Mouse (Mus musculus): ENCODE results near the gene Dthd1. TPM values are rescaled to one million over a fixed set of nuclear protein-coding genes. Genes with fewer than 3 reads are reported as not detected.

Dthd1 gene
- total and polyA plus RNA-seq, 2 experiments, result not detected

GRCm38 (mm10) chr5:62777804-62778203, 35.8 kb upstream of the Dthd1 start:
- 91% methylated on average over 8 of the region's 8 CpGs for WGBS
- DNase-seq (ENCODE audit: extremely low read depth, low read depth, low spot score), result no peak
- Histone ChIP-seq H3K27ac (replicated peaks; ENCODE audit: insufficient read depth, low read depth, low read length) (no peak overlapping the region), H3K27me3 (ENCODE audit: control insufficient read depth, insufficient read depth, low read length) (no peaks in the 10 kb centered on the region), H3K4me3 (ENCODE audit: insufficient read depth, low read depth, low read length) (no peak overlapping the region), H3K79me2 (ENCODE audit: control insufficient read depth, insufficient read depth, low read length) (no peaks in the 10 kb centered on the region), H3K9ac (ENCODE audit: low read depth, low read length) (no peak overlapping the region), H3K36me3 (ENCODE audit: control insufficient read depth, insufficient read depth, low read length) (no peaks in the 10 kb centered on the region), H3K4me1 (ENCODE audit: control insufficient read depth, insufficient read depth, low read length) (no peaks in the 10 kb centered on the region)
- TF ChIP-seq CTCF (IDR thresholded peaks at IDR 0.05; ENCODE audit: low read depth, low read length), result no peak
- TF ChIP-seq POLR2A (IDR thresholded peaks at IDR 0.05; ENCODE audit: extremely low read depth, insufficient read depth, low read length), result no peak

- H3K4me1 ChIP-seq (ENCODE audit: control insufficient read depth, insufficient read depth, low read length), result no peaks in the 10 kb centered on the region
- H3K9ac ChIP-seq (ENCODE audit: low read depth, low read length), result no peak overlapping the region
- TF ChIP-seq POLR2A (IDR thresholded peaks at IDR 0.05; ENCODE audit: extremely low read depth, insufficient read depth, low read length) (no peak), CTCF (IDR thresholded peaks at IDR 0.05; ENCODE audit: low read depth, low read length) (no peak)
- H3K4me3 ChIP-seq (ENCODE audit: insufficient read depth, low read depth, low read length), result no peak overlapping the region
- 90% methylated on average over 5 of the region's 5 CpGs for WGBS
- H3K79me2 ChIP-seq (ENCODE audit: control insufficient read depth, insufficient read depth, low read length), result no peaks in the 10 kb centered on the region
- H3K27me3 ChIP-seq (ENCODE audit: control insufficient read depth, insufficient read depth, low read length), result no peaks in the 10 kb centered on the region
- DNase-seq (ENCODE audit: extremely low read depth, low read depth, low spot score), result no peak
- H3K27ac ChIP-seq (replicated peaks; ENCODE audit: insufficient read depth, low read depth, low read length), result no peak overlapping the region
- no peaks in the 10 kb centered on the region for H3K36me3 ChIP-seq (ENCODE audit: control insufficient read depth, insufficient read depth, low read length)
Measured at GRCm38 (mm10) chr5:62778682-62779081, 34.9 kb upstream of the Dthd1 start.

GRCm38 (mm10) chr5:62786809-62787208, 26.8 kb upstream of the Dthd1 start:
- Histone ChIP-seq H3K4me3 (ENCODE audit: insufficient read depth, low read depth, low read length) (no peak overlapping the region), H3K79me2 (ENCODE audit: control insufficient read depth, insufficient read depth, low read length) (no peaks in the 10 kb centered on the region), H3K36me3 (ENCODE audit: control insufficient read depth, insufficient read depth, low read length) (no peaks in the 10 kb centered on the region), H3K27me3 (ENCODE audit: control insufficient read depth, insufficient read depth, low read length) (no peaks in the 10 kb centered on the region), H3K9ac (ENCODE audit: low read depth, low read length) (no peak overlapping the region), H3K4me1 (ENCODE audit: control insufficient read depth, insufficient read depth, low read length) (no peaks in the 10 kb centered on the region), H3K27ac (replicated peaks; ENCODE audit: insufficient read depth, low read depth, low read length) (no peak overlapping the region)
- no peak for TF ChIP-seq POLR2A (IDR thresholded peaks at IDR 0.05; ENCODE audit: extremely low read depth, insufficient read depth, low read length)
- TF ChIP-seq CTCF (IDR thresholded peaks at IDR 0.05; ENCODE audit: low read depth, low read length), result no peak
- no peak for DNase-seq (ENCODE audit: extremely low read depth, low read depth, low spot score)
- WGBS, result 83% methylated on average over 3 of the region's 3 CpGs

GRCm38 (mm10) chr5:62790921-62791564, 22.6 kb upstream of the Dthd1 start:
- 88% methylated on average over 5 of the region's 5 CpGs for WGBS

GRCm38 (mm10) chr5:62792776-62793175, 20.8 kb upstream of the Dthd1 start:
- no peaks in the 10 kb centered on the region for H3K79me2 ChIP-seq (ENCODE audit: control insufficient read depth, insufficient read depth, low read length)
- H3K27me3 ChIP-seq (ENCODE audit: control insufficient read depth, insufficient read depth, low read length), result no peaks in the 10 kb centered on the region
- H3K27ac ChIP-seq (replicated peaks; ENCODE audit: insufficient read depth, low read depth, low read length), result no peak overlapping the region
- no peak overlapping the region for H3K4me3 ChIP-seq (ENCODE audit: insufficient read depth, low read depth, low read length)
- no peaks in the 10 kb centered on the region for H3K4me1 ChIP-seq (ENCODE audit: control insufficient read depth, insufficient read depth, low read length)
- WGBS, result 87% methylated on average over 1 of the region's 1 CpGs
- H3K36me3 ChIP-seq (ENCODE audit: control insufficient read depth, insufficient read depth, low read length), result no peaks in the 10 kb centered on the region
- TF ChIP-seq CTCF (IDR thresholded peaks at IDR 0.05; ENCODE audit: low read depth, low read length) (no peak), POLR2A (IDR thresholded peaks at IDR 0.05; ENCODE audit: extremely low read depth, insufficient read depth, low read length) (no peak)
- DNase-seq (ENCODE audit: extremely low read depth, low read depth, low spot score), result no peak
- H3K9ac ChIP-seq (ENCODE audit: low read depth, low read length), result no peak overlapping the region

More at GRCm38 (mm10) chr5:62790921-62791564, 22.6 kb upstream of the Dthd1 start:
- Histone ChIP-seq H3K27me3 (ENCODE audit: control insufficient read depth, insufficient read depth, low read length) (no peaks in the 10 kb centered on the region), H3K27ac (replicated peaks; ENCODE audit: insufficient read depth, low read depth, low read length) (no peak overlapping the region), H3K4me1 (ENCODE audit: control insufficient read depth, insufficient read depth, low read length) (no peaks in the 10 kb centered on the region), H3K36me3 (ENCODE audit: control insufficient read depth, insufficient read depth, low read length) (no peaks in the 10 kb centered on the region), H3K9ac (ENCODE audit: low read depth, low read length) (no peak overlapping the region), H3K4me3 (ENCODE audit: insufficient read depth, low read depth, low read length) (no peak overlapping the region), H3K79me2 (ENCODE audit: control insufficient read depth, insufficient read depth, low read length) (no peaks in the 10 kb centered on the region)
- DNase-seq (ENCODE audit: extremely low read depth, low read depth, low spot score), result no peak
- no peak for TF ChIP-seq CTCF (IDR thresholded peaks at IDR 0.05; ENCODE audit: low read depth, low read length)
- no peak for TF ChIP-seq POLR2A (IDR thresholded peaks at IDR 0.05; ENCODE audit: extremely low read depth, insufficient read depth, low read length)

GRCm38 (mm10) chr5:62814072-62814414, 420 bp downstream of the Dthd1 start:
- Histone ChIP-seq H3K36me3 (ENCODE audit: control insufficient read depth, insufficient read depth, low read length) (no peaks in the 10 kb centered on the region), H3K4me1 (ENCODE audit: control insufficient read depth, insufficient read depth, low read length) (no peaks in the 10 kb centered on the region), H3K9ac (ENCODE audit: low read depth, low read length) (no peak overlapping the region), H3K27me3 (ENCODE audit: control insufficient read depth, insufficient read depth, low read length) (no peaks in the 10 kb centered on the region), H3K79me2 (ENCODE audit: control insufficient read depth, insufficient read depth, low read length) (no peaks in the 10 kb centered on the region), H3K4me3 (ENCODE audit: insufficient read depth, low read depth, low read length) (no peak overlapping the region), H3K27ac (replicated peaks; ENCODE audit: insufficient read depth, low read depth, low read length) (no peak overlapping the region)
- TF ChIP-seq CTCF (IDR thresholded peaks at IDR 0.05; ENCODE audit: low read depth, low read length), result no peak
- TF ChIP-seq POLR2A (IDR thresholded peaks at IDR 0.05; ENCODE audit: extremely low read depth, insufficient read depth, low read length), result no peak
- DNase-seq (ENCODE audit: extremely low read depth, low read depth, low spot score), result no peak
- WGBS, result 53% methylated on average over 1 of the region's 1 CpGs

All from liver, adult 2 months (tissue).